Mouse (Mus musculus): ENCODE results near the gene Mycbpap.
A peak's percentile ranks its signal among the peaks of the same experiment; 100 is the strongest.

The Mycbpap gene

DNA sequence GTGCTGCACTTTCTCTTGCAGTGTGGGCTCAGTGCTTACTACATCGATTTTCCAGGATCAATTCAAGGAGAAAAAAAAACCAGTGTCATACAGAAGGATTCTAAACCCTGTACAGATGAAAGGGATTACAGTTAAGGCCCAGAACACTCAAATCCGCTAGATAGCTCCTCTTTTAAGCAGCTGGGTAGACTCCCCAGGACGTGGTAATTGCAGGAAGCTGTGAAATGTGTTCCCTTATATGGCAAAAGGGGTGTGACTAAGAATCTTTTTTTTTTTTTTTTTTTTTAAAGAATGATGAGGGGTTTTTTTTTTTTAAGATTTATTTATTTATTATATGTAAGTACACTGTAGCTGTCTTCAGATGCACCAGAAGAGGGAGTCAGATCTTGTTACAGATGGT is 7.3 kb upstream of the Mycbpap start:
- DNase-seq: no peak

DNA sequence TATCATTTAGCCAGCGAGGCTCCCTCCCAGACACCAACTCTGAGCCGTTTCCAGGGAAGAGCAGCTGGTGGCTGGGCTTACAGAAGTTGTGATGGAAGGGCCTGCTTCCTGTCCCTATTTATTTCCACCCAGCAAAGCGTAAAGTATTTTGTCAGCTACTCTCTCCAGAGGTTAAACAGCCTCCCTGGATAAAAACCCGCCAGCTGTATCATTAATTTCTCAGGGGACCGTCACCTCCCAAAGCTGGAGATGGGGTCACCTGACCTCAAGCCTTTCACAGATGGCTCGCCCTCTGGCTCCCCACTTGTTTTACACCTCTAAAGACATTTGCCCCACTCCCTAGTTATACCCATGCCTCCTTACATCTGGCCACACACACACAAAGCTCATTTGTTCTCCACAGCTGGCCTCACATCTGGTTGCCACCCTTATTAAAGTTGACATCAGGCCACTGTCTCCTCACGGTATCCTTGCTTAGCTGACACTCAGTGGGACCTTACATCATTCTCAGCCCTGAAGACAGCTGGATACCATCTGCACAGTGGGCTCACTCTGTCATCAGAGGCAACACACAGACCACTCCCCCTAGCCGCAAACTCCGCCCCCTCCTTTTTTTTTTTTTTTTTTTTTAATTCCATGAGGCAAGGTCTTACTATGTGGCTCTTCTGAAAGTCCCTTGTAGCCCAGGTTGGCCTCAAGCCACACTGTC is 4.8 kb upstream of the Mycbpap start:
- DNase-seq: no peak

DNA sequence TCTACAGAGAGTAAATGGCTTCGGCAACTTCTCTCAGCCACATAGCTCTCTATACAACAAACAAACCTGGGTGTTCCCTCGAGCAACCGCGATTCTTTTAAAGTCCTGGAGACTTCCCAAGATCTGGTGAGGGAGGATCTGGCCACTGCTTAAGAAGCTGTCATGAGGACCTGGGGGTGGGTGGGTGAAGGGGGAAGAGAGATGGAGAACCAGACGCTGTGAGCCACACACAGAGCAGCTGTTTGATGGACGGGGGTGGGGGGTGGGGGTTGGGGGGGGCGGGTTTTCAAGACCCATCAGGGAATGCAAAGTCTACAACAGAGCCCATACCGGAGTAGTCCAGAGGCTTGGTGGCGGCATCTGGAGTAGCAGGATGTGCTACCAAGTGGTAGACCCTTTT is 8.1 kb downstream of the Mycbpap start:
- no peak for DNase-seq

DNA sequence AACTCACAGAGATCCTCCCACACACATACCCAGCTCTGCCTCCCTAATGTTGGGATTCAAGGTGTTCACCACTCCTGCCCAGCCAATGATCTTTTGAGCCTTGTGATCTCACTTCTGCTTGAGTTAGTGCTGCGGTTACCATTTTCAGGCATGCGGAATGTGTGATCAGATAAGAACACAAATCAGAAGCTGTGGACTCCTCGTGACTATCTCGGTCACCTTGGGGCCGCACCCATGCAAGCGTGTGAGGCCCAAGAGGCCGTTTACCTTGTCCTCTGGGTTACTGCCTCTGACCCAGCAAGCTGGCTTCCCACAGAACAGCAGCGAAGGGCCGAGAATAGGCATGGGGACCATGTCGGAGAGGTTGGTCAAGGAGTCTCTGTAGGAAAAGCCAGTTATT is 12.6 kb downstream of the Mycbpap start:
- peak; percentile 35 to 60 for DNase-seq

DNA sequence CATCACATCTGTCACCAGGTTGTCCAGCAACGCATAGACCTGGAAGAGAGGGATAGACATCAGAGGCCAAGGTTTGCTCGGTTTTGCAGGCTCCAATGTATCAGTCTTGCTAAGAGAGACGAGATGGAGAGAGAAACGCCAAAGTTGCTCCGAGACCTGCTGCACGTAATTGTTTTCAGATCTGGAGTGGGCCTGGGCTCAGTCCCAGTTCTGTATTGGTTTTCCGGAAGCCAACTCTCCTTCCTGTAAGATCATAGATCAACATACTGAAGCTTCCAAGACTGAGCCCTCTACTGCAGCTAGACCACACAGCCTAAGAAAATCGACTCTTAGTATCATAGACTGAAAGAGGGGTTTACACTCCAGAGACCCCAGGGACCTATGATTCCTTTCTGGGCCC is 20.1 kb downstream of the Mycbpap start:
- no peak for DNase-seq

DNA sequence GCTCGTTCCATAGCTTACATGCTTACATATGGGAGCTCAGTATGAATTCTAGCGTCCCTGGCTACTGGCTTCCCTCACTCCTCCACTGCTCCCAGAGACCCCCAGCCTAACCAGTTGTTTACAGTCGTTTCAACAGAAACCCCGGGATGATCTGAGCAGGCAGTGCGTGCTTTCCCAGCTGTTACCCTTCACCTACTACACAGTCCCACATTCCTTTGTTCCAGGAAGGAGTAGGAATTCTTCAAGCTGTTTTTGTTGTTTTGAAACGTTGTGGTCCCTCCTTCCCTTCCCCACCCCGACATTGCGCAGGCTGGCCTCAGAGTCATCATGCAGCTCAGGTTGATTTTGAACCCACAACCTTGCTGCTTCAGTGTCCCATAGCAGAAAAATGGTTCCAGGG is 21.2 kb downstream of the Mycbpap start:
- no peak for DNase-seq

DNA sequence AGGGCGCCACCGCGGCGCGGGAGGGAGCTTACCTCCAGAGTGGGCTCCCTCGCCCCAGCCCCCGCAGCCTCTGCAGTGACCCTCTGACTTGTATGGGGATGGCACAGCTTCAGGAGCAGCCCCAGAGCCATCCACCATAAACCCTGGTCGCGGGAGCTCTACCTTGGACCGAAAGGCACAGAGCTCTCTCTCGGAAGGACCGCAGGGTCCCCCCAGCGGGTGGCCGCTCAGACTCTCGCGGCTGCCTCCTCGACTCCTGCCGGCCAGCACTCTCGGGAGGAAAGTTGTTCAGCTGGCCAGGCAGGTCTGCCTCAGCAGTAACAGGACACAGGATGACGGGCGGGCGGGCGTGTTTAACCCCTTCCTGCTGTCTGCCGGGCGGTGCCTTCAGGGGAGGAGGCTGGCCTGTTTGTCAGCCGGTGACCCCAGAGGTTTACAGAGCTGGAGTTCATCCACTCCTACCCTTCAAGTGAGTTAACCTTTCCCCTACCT is 21.8 kb downstream of the Mycbpap start, which contains the start of gene Epn3:
Gene Epn3, minus strand, starts transcription at position 314 of the 492 bp plus-strand sequence.
- DNase-seq: peak; percentile 31 to 55

DNA sequence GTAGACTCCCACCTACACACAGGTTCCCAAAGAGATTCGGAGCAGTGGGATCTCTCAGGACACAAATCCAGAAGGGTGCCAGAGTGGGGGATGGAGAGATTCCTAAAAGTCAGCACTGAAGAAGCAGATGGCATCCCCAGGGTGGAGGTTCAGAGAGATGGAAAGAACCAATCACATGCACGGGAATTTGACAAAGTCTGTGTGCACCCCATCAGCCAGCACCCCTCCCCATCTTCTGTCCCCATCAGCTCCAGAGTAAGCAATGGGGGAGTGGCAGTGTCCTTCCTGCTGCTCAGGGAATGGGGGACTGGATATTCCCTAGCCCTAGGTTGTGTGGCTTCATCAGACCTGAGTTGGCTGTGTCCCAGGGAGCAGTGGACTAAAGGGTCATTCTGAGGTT is 22.5 kb downstream of the Mycbpap start:
- DNase-seq: no peak

DNA sequence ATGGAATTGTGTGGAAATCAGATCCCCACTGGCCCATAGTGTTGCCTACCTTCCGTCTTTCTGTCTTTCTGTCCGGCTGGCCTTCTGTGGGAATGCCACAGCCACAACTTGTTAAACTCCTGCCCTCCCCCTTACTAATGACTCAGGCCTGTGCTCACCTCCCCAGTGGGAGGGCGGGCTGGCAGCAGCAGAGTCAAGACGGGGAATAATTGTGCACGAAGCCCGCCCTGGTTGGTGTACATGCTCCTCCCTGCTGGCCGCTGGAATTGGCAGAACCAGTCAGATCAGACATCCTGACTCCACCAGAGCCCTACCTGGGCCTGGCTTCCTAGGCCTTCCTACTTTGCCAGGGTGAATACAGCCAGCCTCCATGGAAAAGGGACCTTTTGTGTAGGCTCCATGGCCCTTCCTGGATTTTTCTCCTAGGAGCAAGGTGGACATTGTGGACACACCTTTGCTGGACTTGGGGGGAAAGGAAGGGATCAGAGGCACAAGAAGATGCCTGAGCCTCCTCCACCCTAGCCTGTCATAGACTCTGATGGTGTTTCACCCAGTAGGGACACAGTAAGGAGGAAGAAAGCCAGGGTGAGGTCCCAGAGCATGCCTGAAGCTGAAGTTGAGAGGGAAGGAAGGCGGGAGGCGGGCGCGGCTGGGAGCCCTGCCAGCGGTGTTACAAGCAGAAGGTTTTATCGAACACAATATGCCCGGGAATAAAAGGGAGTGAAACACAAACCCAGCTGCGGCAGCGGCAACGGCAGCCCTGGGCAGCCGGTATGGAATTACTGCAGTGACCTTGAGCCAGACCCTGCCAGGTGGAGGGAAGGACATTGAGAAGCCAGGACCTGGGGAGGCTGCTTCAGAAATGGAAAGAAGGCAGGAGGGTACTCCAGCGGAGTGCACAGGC is 23.2 kb downstream of the Mycbpap start:
- DNase-seq: peak; percentile 71 to 87

DNA sequence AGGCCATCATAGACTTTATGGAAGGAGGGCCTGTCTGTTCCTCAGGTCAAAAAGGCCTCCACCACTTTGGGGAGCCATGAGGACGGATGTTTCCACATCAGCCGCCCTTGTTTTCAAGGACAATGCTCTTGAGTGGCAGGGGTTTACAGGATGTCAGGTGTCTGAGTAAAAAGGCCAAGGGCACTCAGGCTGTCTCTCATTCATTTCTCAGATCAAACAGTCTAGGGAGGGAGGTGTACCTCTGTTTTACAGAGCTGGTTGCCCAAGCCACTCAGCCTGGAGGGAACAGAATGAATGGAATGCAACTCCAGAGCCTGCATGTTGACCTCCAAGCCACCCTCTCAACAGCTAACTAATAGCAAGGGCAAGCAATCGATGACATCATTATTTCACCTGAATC is 26.1 kb downstream of the Mycbpap start:
- DNase-seq: peak; percentile 35 to 54

DNA sequence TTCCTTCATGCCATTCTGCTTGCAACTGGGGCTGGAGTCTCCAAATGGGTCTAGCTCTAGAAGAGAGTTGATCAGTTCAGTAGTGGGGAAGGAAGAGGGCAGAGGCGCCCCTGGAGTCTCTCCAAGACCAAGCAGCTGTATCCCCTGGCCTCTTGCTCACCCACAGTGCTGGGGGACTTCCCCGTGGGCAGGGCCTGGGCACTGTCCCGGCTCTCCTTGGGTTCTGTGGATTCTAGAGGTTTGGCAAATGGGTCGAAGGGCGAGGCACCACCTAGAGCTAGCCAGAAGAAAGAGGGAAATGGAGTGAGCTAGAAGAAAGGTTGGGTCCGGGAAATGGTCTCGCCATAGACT is 29.8 kb downstream of the Mycbpap start:
- DNase-seq: no peak

DNA sequence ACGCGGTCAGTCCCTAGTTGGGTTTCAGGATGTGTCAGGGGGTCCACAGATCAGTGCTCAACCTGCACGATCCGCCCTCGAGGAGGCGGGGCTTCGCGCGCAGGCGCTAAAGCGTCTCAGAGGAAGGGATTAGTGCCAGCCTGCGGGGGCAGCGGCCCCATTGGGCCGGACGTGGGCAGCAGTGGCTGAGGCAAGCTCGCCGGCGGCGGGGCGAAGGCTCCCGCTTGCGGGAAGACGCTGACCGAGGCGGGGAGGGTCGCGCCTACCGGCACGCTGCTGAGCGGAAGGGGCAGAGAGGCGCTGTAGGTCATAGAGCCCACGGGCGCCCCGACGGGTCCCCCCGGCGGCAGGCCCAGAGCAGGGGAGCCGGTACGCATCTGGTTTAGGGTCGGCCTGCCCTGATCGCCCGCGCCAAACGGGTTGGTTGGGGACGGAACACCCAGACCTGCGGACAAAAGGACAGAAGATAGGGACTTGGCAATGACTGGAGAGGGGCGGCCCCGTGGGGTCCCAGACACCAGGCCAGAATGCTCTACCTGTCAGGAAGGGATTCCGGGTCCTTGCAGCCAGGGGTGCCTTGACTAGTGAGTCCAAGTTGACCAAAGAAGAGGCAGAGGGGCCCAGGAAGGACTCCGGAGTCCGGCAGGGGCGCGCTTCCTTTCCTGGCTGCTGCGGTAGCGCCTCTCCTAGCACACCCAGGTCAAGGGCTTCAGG is 30.4 kb downstream of the Mycbpap start:
- no peak for DNase-seq

DNA sequence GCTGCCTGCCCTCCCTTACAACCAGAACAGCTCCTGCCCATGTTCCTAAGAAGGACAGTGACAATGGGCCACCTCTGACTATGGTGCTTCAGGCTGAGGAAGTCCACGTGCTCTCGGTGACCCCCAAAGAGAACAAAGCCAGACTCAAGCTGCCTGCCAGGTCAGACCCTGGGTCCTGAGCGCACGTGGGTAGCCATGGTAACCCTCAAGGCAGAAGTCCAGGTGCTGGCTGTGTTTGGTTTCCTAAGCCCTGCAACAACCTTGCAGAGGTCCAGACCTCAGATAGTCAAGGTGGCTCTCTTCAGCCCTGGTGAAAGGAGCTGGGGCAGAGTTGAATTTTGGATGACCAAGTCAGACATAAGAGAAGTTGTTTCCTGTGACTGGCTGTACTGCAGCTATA is 31.8 kb downstream of the Mycbpap start:
- DNase-seq: no peak

DNA sequence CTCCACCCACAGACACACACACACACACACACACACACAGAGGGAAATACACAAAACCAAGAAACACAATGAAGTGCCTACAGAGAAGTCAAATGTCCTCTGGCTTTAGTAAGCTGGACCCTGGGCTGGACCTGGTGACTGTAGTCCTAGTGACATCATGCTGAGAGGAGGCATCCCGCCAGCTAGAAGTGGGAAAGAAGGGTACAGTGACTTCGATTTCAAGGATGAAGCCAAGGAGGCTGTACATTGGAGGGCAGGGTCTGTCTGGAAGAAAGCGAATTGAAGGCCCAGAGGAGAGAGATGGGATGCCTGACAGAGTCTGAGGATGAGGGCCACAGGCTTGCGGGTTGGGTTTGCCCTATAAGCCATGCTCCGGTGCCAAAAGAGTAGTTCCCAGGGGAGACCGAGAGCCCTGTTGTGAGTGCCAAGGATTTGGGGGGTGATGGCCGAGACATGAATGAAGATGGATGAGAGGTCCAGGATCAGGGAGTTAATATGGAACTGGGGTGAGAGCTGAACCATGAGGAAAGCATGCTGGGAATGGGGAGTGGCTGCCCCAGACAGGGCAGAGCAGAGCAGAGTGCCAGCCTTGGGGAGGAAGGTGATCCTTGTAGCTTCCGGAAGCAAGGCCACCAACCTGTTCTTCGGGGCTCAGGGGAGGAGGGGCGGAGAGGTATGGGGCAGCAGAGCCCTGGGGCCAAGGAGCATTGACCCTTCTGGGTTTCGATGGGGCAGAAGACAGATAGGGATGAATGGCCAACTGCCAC is 32.6 kb downstream of the Mycbpap start:
- DNase-seq: no peak

DNA sequence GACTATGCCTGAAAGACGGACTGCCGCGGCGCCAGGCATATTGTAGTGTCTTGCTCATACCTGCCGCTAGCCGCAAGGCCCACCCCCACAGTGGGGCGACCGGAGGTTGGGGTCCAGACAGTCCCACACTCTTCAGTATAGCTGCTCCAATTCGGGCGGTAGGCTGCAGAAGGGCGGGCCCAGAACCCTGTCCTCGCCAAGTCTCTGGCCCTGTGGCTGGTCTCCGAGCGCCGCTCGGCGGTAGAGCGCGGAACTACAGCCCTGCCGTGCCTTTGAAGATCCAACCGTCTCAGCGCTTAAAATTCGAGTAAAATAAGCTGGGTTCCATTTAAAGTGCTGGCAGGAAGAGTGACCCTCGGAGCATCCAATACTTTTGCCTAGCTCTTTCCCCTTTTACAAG is 35.5 kb downstream of the Mycbpap start, which contains the start of gene Spata20:
Gene Spata20, minus strand, starts transcription at position 179 of the 400 bp plus-strand sequence.
- DNase-seq: peak; percentile 68 to 87

DNA sequence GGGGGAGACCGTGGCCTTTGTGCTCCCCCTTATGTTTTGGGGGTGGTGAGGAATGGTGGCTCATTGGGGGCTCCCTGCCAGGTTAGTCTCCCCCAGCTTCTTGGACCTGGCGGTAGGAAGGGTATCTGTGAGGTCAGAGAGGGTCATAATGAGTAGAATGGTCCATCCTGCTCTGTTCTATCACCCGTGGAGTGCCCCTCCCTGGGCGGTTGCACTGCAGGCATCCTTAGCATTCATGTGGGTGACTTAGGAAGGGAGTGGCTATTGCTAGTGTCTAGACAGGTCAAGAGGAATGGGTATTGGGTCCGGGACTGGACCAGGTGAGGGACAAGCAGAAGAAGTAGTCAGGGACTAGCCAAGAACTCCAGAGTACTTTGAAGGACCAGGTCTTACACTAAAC is 36.3 kb downstream of the Mycbpap start:
- DNase-seq: no peak

DNA sequence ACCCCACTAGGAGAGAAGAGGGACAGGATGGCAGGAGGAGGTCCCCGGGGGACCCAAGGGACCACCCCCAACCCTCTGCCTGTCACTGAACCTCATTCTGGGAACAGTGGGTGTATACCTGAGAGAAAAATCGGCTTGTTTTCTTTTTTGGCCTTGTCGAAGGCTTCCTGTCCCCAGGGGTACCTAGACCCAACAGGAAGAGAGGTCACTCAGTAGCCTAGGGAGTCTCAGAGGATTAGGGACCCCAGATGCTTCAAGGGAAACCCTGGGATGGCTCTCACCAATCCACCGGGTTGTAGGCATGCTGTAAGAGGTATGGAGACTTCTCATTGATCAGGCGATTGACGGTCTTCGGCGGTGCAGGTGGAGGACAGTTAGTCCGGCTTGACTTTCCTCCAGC is 36.9 kb downstream of the Mycbpap start:
- no peak for DNase-seq

DNA sequence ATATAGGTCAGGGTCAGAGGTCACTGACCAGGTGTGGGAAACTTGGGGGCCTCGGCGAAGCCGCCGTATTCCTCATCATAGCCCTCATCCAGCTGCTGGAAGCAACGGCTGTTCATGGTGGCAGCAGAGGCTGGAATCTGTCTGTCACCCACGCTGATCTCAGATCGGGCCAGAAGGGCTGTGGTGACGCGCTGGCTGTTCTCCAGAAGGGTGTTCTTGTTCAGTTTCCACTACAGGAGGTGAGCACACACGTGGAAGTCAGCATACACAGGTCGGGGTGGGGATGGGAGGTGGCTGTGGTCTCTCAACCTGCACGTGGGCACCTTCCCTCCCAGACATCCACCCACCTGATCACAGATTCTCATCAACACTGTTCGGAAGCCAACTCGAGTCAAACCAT is 37.6 kb downstream of the Mycbpap start:
- no peak for DNase-seq

DNA sequence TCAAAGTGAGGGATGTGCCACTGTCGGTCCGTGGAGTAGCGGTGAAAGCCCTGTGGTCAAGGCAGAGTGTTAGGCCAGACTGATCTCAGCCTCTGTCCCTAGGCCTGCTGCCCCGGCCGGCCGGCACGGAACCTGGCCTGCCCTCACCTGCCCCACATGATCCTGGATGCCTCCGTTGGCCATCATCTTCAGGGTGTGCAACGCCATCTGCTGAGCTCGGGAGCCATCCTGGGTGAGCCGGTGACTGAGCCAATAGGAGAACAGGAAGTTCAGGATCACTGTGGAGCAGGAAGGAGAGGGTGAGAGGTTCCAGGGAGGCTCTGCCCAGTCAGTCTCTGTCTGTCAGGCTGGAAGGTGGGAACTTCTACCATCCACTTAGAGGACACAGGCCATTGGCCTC is 38.1 kb downstream of the Mycbpap start:
- no peak for DNase-seq

DNA sequence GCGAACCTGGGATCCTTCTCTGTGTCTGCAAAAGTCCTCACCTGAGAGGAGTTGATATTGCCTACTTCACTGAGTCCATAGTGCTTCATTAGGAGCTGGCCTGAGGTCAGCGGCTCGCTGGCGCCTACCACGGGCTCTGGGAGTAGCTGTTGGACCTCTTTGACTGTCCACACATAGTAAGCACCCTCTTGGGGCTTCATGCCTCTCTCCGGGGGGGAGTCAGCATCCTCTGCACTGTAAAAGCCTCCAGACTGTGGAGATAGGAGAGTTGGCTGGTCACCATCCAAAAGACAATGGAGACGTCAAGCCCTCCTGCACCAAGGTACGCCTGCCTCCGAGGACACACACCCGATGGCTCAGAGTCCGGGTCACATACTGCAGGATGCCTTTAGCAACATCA is 38.8 kb downstream of the Mycbpap start:
- no peak for DNase-seq

DNA sequence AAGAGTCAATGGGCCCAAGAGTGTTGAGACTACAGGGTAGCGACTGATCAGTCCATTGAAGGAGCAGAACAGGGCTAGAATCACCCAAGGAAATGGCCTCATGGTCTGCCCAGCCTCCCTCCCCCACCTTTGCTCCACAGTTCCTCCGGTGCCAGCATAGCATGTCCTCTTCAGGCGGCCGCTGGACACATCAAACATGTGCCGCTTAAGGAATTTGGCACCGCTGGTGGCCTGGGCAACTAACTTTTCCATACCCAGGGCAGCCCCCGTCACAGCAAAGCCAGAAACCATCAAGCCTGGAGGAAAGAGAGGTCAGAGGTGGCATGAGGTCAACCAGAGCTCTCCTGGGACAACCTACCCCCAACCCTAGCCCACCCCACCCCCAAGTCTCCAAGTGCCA is 39.6 kb downstream of the Mycbpap start:
- DNase-seq: no peak

DNA sequence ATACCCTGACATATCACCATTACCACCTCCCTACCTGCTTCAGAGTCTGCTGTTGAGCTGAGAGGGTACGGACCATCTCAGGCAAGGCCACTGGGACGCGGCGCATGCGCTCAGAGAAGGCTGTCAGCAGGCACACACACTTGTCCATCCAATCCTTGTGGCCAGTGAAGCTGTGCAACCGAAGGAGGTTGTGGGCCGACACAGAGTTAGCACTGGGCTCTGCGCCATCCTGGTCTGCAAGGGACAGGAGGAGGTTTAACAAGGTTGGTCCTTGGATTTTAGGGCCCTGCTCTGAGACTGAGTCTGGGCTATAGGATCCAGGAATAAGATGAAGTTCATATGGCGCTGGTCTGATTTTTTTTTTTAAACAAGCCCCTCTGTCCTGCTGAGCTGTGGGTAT is 41.2 kb downstream of the Mycbpap start:
- DNase-seq: no peak

DNA sequence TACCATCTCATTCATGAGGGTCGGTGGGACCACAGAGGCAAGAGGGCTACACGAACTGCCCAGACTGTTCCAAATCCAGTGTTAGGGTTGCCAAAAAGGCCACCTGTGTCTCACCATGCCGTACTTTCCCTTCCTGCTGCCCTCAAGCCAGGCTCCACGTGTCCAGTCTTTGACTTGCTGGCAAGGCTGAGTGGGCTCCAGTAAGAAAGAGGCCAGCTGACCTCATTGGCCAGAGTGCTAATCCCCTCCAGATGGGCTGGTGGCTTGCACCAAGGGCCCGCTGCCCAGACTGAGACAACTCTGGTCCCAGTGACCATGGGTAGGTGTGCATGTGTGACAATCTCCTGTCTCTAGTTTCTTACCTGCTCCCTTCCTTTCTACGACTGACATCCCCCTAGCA is 43.9 kb downstream of the Mycbpap start:
- no peak for DNase-seq
